Mouse (Mus musculus) erythroblast, embryonic 14.5 days (primary cell): Measurements from ENCODE around the gene Shkbp1.

Source experiments
- GATA1 ChIP-seq: IDR thresholded peaks from 2 replicates; pipeline ENCODE4 v1.6.1; 2012; ENCODE audit warnings: low read length, inconsistent platforms, mixed read lengths
- TAL1 ChIP-seq: IDR thresholded peaks from 3 replicates; pipeline ENCODE4 v1.6.1; 2012; ENCODE audit warnings: low read length, inconsistent platforms, mixed read lengths

- TF ChIP-seq GATA1 (no peak), TAL1 (no peak)
Observed at GRCm38 (mm10) chr7:27329326-27329947, 26.4 kb downstream of the Shkbp1 start.
